Mouse (Mus musculus): ENCODE measurements at regions not wholly inside any gene's neighbourhood (a gene's known extent, or its start where the extent isn't known, plus 50 kb on each side); places are given as distances from the start of the nearest gene placed in this dataset.

DNA sequence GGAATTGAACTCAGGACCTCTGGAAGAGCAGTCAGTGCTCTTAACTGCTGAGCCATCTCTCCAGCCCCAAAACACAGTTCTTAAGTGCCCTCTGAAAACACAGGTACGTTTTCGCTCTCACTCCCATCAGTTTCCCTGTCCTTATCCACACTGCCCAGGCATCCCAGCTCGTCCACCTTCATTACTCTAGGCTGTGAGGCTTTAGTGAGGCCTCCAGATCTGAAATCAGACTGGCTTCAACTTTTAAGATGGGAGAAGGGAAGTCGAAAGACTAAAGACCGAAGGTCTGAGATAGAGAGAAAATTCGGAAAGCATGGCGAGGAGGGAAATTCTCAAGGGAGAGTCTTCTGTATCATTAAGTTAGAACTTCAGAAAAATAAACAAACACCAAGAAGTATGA is 54.8 kb upstream of the Tet2 start:
- Histone ChIP-seq H3K4me3 (ENCODE audit: insufficient read depth, poor library complexity, severe bottlenecking) (no peak overlapping the region), H3K27me3 (ENCODE audit: control insufficient read depth, insufficient read depth, insufficient read length) (no peaks in the 10 kb centered on the region), H3K36me3 (ENCODE audit: control insufficient read depth, insufficient read depth) (no peaks in the 10 kb centered on the region), H3K79me2 (ENCODE audit: control insufficient read depth, insufficient read depth) (no peaks in the 10 kb centered on the region), H3ac (ENCODE audit: control insufficient read depth, insufficient read length, low read depth) (no peak overlapping the region), H3K79me3 (ENCODE audit: low read depth) (no peaks in the 10 kb centered on the region)
- TF ChIP-seq FOSL1 (IDR thresholded peaks at IDR 0.05; ENCODE audit: insufficient read depth, low read length, poor library complexity, severe bottlenecking): no peak
- TF ChIP-seq CTCF (IDR thresholded peaks at IDR 0.05; ENCODE audit: control insufficient read depth, insufficient read depth, insufficient read length): no peak
- TF ChIP-seq MYOD1 (IDR thresholded peaks at IDR 0.05; ENCODE audit: control insufficient read depth, insufficient read length, low read depth): no peak
- TF ChIP-seq USF1 (IDR thresholded peaks at IDR 0.05; ENCODE audit: low read depth): no peak
- no peak for TF ChIP-seq MYOG (IDR thresholded peaks at IDR 0.05; ENCODE audit: control insufficient read depth, extremely low read depth, insufficient read length)
- no peak for TF ChIP-seq CEBPB (IDR thresholded peaks at IDR 0.05; ENCODE audit: low read depth)
- TF ChIP-seq MAX (IDR thresholded peaks at IDR 0.05): no peak

GRCm38 (mm10) chr3:133600447-133601220 is 55.7 kb upstream of the Tet2 start:
- Histone ChIP-seq H3K36me3 (ENCODE audit: control insufficient read depth, insufficient read depth) (no peaks in the 10 kb centered on the region), H3K4me3 (ENCODE audit: insufficient read depth, poor library complexity, severe bottlenecking) (no peak overlapping the region), H3ac (ENCODE audit: control insufficient read depth, insufficient read length, low read depth) (peak overlapping the region; percentile 25), H3K27me3 (ENCODE audit: control insufficient read depth, insufficient read depth, insufficient read length) (no peaks in the 10 kb centered on the region), H3K79me3 (ENCODE audit: low read depth) (no peaks in the 10 kb centered on the region), H3K79me2 (ENCODE audit: control insufficient read depth, insufficient read depth) (no peaks in the 10 kb centered on the region)
- TF ChIP-seq CEBPB (IDR thresholded peaks at IDR 0.05; ENCODE audit: low read depth) (no peak), MYOD1 (IDR thresholded peaks at IDR 0.05; ENCODE audit: control insufficient read depth, insufficient read length, low read depth) (peak; percentile 42), MYOG (IDR thresholded peaks at IDR 0.05; ENCODE audit: control insufficient read depth, extremely low read depth, insufficient read length) (no peak)

- no peaks in the 10 kb centered on the region for H3K27me3 ChIP-seq (ENCODE audit: control insufficient read depth, insufficient read depth, insufficient read length)
Observed at GRCm38 (mm10) chr3:133605460-133605859, 60.5 kb upstream of the Tet2 start.

GRCm38 (mm10) chr3:133608845-133609261 is 63.9 kb upstream of the Tet2 start:
- TF ChIP-seq USF1 (IDR thresholded peaks at IDR 0.05; ENCODE audit: low read depth) (no peak), MYOG (IDR thresholded peaks at IDR 0.05; ENCODE audit: control insufficient read depth, extremely low read depth, insufficient read length) (no peak), CTCF (IDR thresholded peaks at IDR 0.05; ENCODE audit: control insufficient read depth, insufficient read depth, insufficient read length) (no peak), FOSL1 (IDR thresholded peaks at IDR 0.05; ENCODE audit: insufficient read depth, low read length, poor library complexity, severe bottlenecking) (no peak), MAX (IDR thresholded peaks at IDR 0.05) (no peak), CEBPB (IDR thresholded peaks at IDR 0.05; ENCODE audit: low read depth) (no peak)
- Histone ChIP-seq H3K79me3 (ENCODE audit: low read depth) (no peaks in the 10 kb centered on the region), H3K4me3 (ENCODE audit: insufficient read depth, poor library complexity, severe bottlenecking) (no peak overlapping the region), H3ac (ENCODE audit: control insufficient read depth, insufficient read length, low read depth) (no peak overlapping the region), H3K79me2 (ENCODE audit: control insufficient read depth, insufficient read depth) (no peaks in the 10 kb centered on the region), H3K27me3 (ENCODE audit: control insufficient read depth, insufficient read depth, insufficient read length) (no peaks in the 10 kb centered on the region), H3K36me3 (ENCODE audit: control insufficient read depth, insufficient read depth) (no peaks in the 10 kb centered on the region)

More at GRCm38 (mm10) chr3:133605460-133605859, 60.5 kb upstream of the Tet2 start:
- no peaks in the 10 kb centered on the region for H3K79me3 ChIP-seq (ENCODE audit: low read depth)
- TF ChIP-seq MYOG (IDR thresholded peaks at IDR 0.05; ENCODE audit: control insufficient read depth, extremely low read depth, insufficient read length) (no peak), FOSL1 (IDR thresholded peaks at IDR 0.05; ENCODE audit: insufficient read depth, low read length, poor library complexity, severe bottlenecking) (no peak), MAX (IDR thresholded peaks at IDR 0.05) (no peak), CTCF (IDR thresholded peaks at IDR 0.05; ENCODE audit: control insufficient read depth, insufficient read depth, insufficient read length) (no peak), USF1 (IDR thresholded peaks at IDR 0.05; ENCODE audit: low read depth) (no peak), CEBPB (IDR thresholded peaks at IDR 0.05; ENCODE audit: low read depth) (no peak), MYOD1 (IDR thresholded peaks at IDR 0.05; ENCODE audit: control insufficient read depth, insufficient read length, low read depth) (no peak)
- no peak overlapping the region for H3K4me3 ChIP-seq (ENCODE audit: insufficient read depth, poor library complexity, severe bottlenecking)
- no peaks in the 10 kb centered on the region for H3K36me3 ChIP-seq (ENCODE audit: control insufficient read depth, insufficient read depth)
- no peak overlapping the region for H3ac ChIP-seq (ENCODE audit: control insufficient read depth, insufficient read length, low read depth)
- H3K79me2 ChIP-seq (ENCODE audit: control insufficient read depth, insufficient read depth): no peaks in the 10 kb centered on the region

DNA sequence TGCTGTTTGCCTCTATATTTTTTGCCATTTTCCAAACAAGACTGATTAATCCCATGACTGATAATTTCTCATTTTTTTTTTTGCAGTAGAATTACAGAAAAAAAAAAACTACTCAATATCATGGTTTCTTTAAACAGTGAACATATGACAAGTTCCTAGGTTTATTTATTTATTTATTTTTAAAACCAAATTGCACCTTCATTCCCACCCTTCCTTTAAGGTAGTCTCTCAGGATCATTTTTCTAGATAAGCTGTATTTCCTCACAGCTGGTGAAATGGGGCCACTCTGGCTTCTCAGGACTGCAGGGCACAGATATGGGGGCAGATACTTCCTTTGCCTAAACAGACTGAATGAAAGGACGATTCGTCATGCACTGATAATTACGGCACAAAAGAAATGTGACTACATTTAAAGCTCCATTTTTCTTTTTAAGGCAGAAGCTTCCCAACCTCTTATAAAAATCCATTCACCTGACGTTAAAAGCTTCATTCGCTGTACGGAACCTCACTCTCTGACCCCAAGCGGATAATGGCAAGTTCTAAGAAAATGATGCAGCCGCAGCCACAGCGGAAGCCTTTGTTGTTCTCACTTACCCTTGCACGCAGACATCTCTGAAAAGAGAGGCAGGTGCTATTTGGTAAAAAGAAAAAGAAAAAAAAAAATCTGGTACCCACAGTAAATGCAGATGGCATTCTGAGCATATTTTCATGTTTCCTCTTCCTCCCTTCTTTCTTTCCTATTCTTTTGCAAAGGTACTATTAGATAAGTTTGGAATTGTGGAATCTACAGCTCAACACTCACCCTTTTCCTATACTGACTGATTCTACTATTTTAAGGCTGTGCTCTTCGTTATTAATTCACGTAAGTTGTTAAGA is 69.1 kb upstream of the Tet2 start:
- TF ChIP-seq CTCF (IDR thresholded peaks at IDR 0.05; ENCODE audit: control insufficient read depth, insufficient read depth, insufficient read length) (no peak), MYOG (IDR thresholded peaks at IDR 0.05; ENCODE audit: control insufficient read depth, extremely low read depth, insufficient read length) (no peak), USF1 (IDR thresholded peaks at IDR 0.05; ENCODE audit: low read depth) (no peak), MYOD1 (IDR thresholded peaks at IDR 0.05; ENCODE audit: control insufficient read depth, insufficient read length, low read depth) (no peak), FOSL1 (IDR thresholded peaks at IDR 0.05; ENCODE audit: insufficient read depth, low read length, poor library complexity, severe bottlenecking) (no peak), MAX (IDR thresholded peaks at IDR 0.05) (no peak)
- no peaks in the 10 kb centered on the region for H3K27me3 ChIP-seq (ENCODE audit: control insufficient read depth, insufficient read depth, insufficient read length)
- no peaks in the 10 kb centered on the region for H3K79me3 ChIP-seq (ENCODE audit: low read depth)

More for the DNA sequence above, 69.1 kb upstream of the Tet2 start:
- Histone ChIP-seq H3K4me3 (ENCODE audit: insufficient read depth, poor library complexity, severe bottlenecking) (no peak overlapping the region), H3ac (ENCODE audit: control insufficient read depth, insufficient read length, low read depth) (no peak overlapping the region), H3K36me3 (ENCODE audit: control insufficient read depth, insufficient read depth) (no peaks in the 10 kb centered on the region), H3K79me2 (ENCODE audit: control insufficient read depth, insufficient read depth) (no peaks in the 10 kb centered on the region)
